Comparison of ENCODE assay signal across 8 mouse cellular contexts in genomic region chr8:4492851-4493685, GRCm38 (mm10). TPM values are rescaled to one million over a fixed set of nuclear protein-coding genes. Genes with fewer than 3 reads are reported as not detected.
DNase-seq lines count a peak whose midpoint lies in the region; ATAC-seq lines count a peak whose summit lies in the region.

Gene Cers4 (plus strand): TSS chr8:4493026.

- H3K9me3 ChIP-seq in forebrain, embryonic 16.5 days (ENCODE audit: control insufficient read depth, low read length): no peaks in the 10 kb centered on the region
- no peaks in the 10 kb centered on the region for H3K9me3 ChIP-seq in neural tube, embryonic 15.5 days (replicated peaks)

- peak within 1 kb of the TSS; percentile 61 for H3K4me2 ChIP-seq in forebrain, embryonic 16.5 days (ENCODE audit: low read length)
- H3K4me2 ChIP-seq in neural tube, embryonic 15.5 days: peak within 1 kb of the TSS; percentile 91

- peak within 1 kb of the TSS; percentile 55 for H3K4me3 ChIP-seq in forebrain, embryonic 16.5 days (replicated peaks; ENCODE audit: low read length)
- H3K4me3 ChIP-seq in neural tube, embryonic 15.5 days (replicated peaks): peak within 1 kb of the TSS; percentile 59

- no peaks in the 10 kb centered on the region for H3K36me3 ChIP-seq in forebrain, embryonic 16.5 days (ENCODE audit: control insufficient read depth, insufficient read depth)
- H3K36me3 ChIP-seq in neural tube, embryonic 15.5 days: no peaks in the 10 kb centered on the region

- peaks cover 22% of the 10 kb centered on the region for H3K4me1 ChIP-seq in forebrain, embryonic 16.5 days (replicated peaks; ENCODE audit: control insufficient read depth, insufficient read depth, low read length)
- peaks cover 35% of the 10 kb centered on the region for H3K4me1 ChIP-seq in neural tube, embryonic 15.5 days

- peak within 1 kb of the TSS; percentile 26 for H3K27ac ChIP-seq in forebrain, embryonic 16.5 days (ENCODE audit: low read length)
- H3K27ac ChIP-seq in neural tube, embryonic 15.5 days (replicated peaks): peak within 1 kb of the TSS; percentile 79

- H3K9ac ChIP-seq in forebrain, embryonic 16.5 days (replicated peaks; ENCODE audit: low read depth, low read length): peak within 1 kb of the TSS; percentile 68
- H3K9ac ChIP-seq in neural tube, embryonic 15.5 days (replicated peaks): peak within 1 kb of the TSS; percentile 77

- peak; percentile 91 for DNase-seq in ES-CJ7 (ENCODE audit: low read depth, low spot score)
- peak; percentile 79 for DNase-seq in heart, postnatal 25 days (ENCODE audit: low spot score)
- peak; percentile 81 for DNase-seq in layer of hippocampus, adult 18-20 months (ENCODE audit: low spot score in 2 of 2)
- peak; percentile 90 to 94 for DNase-seq in lung, adult 18-20 months
- peak; percentile 83 for DNase-seq in testis, postnatal 14 days (ENCODE audit: low spot score)

- no peaks in the 10 kb centered on the region for H3K27me3 ChIP-seq in forebrain, embryonic 16.5 days (replicated peaks; ENCODE audit: control insufficient read depth, insufficient read depth, low read length)
- no peaks in the 10 kb centered on the region for H3K27me3 ChIP-seq in neural tube, embryonic 15.5 days (replicated peaks)

- peak; percentile 83 for ATAC-seq in cerebellum, adult (ENCODE audit: insufficient number of reproducible peaks, low FRiP score, low TSS enrichment)
- peak; percentile 90 for ATAC-seq in forebrain, embryonic 16.5 days
- ATAC-seq in neural tube, embryonic 15.5 days (ENCODE audit: low FRiP score): peak; percentile 91

- intact Hi-C loops in heart, postnatal 25 days (cut with DNase I): loop anchor here (5.0 to 10.0 kb wide), 2 partner anchors 256 to 328 kb away; partner anchors contain the start of genes Evi5l, Gm49320 and Map2k7

- under 1% methylated on average over 38 of the region's 39 CpGs for WGBS in forebrain, embryonic 16.5 days
- WGBS in neural tube, embryonic 15.5 days: 2% methylated on average over 36 of the region's 39 CpGs

RNA-seq across cellular contexts. Expression of gene Cers4, which starts in this region (rescaled TPM):
- polyA plus RNA-seq in forebrain, embryonic 16.5 days (2015; fragmentation: Nextera tagmentation; extraction: Ambion mirVana): 35.7 and 43.9 TPM in 2 replicates
- 10 to 100 TPM; 37.1 to 42.5 TPM for total RNA-seq in heart, postnatal 25 days (2021)
- 10 to 100 TPM; 42.6 to 44.2 TPM for total RNA-seq in layer of hippocampus, adult 18-20 months (2021)
- 45.2 and 51.0 TPM in 2 replicates for polyA plus RNA-seq in neural tube, embryonic 15.5 days (2015; fragmentation: Nextera tagmentation; extraction: Ambion mirVana)

Comparison
In these comparisons a context has a peak if more than half of its experiments do, and no peak if none do; other contexts are left out.
1. Peak in every context shown above with its lines: DNase-seq, ATAC-seq, H3K4me3 ChIP-seq and H3K27ac ChIP-seq.